Mouse (Mus musculus): ENCODE data around the gene Sema4a. TPM values are rescaled to one million over a fixed set of nuclear protein-coding genes. Genes with fewer than 3 reads are reported as not detected.
"Not testable (repeated sequence)": the region's sequence is repeated elsewhere in the genome, so short reads cannot be mapped to it uniquely, and the experiment has no call there.

Gene Sema4a
- polyA plus RNA-seq, 1 experiment from 2014 or later: 17.1 TPM

DNA sequence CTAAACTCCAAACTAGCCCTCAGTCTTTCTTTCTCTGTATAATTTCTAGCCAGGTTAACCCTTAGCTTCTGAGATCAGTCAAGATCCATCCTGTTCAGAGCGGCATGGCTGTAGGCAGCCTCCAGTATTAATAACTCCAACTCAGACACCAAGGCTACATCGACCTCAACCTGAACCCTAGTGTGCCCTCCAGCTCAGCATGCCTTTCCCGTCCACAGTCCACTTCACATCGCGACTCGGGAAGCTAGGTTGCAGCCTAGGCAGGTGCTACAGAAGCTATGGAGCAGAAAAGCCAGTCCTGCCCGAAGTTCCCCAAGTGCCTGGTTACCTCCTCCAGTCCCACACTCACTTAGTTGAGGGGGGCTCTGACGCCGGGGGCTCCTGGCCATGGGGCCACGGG is 23.5 kb downstream of the Sema4a start:
- Histone ChIP-seq H3K4me1 (peaks cover 22% of the 10 kb centered on the region), H3K4me3 (no peak overlapping the region), H3K36me3 (peaks cover 25% of the 10 kb centered on the region), H3K27me3 (peaks cover 9% of the 10 kb centered on the region), H3K9ac (no peak overlapping the region), H3K9me3 (replicated peaks) (no peaks in the 10 kb centered on the region), H3K27ac (no peak overlapping the region), H3K4me2 (replicated peaks) (peak overlapping the region; percentile 44)
- 78% methylated on average over 10 of the region's 10 CpGs for WGBS
- ATAC-seq (ENCODE audit: low FRiP score): no peak

DNA sequence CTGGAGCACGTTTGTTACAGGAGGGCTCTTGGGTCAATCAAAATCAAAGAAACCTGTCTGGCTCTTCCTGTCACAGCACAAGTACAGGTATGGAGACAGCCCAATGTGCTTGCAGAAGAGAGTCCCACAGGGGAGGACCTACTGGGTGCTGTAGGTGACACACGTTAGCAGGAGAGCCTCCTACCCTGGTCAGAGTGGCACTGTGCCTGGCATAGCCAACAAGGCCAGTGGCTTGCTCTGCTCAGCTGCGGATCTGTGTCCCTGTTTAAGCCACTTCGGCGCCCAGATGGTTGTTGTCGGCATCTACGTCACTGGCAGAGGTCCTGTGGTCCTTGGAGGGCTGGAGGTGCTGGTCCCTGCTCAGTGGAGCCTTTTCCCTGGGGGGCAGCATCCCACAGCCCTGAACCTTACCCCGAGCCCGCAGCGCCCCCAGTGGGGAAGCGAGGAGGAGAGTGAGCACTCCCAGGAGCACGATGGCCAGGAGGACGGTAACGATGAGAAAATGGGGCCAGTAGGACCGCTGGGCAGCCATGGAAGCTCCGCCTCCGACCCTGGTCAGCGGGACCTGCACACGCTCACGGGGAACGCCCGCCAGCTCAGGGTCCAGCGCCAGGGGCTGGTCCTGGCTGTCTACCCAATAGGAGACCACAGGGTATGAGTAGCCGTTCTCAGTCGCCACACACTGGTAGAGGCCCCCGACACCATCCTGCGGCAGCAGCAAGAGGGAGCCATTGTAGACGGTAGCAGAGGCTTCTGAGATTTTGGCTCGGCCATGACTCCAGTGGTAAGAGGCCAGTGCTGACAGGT is 24.4 kb downstream of the Sema4a start:
- 9% methylated on average over 29 of the region's 29 CpGs for WGBS
- peak overlapping the region; percentile 44 for H3K4me2 ChIP-seq (replicated peaks)
- no peak overlapping the region for H3K27ac ChIP-seq
- 0 out of 2 replicates have a peak overlapping the region, but pooled peaks have one; percentile 15 for H3K9ac ChIP-seq
- 0 out of 2 replicates have a peak, but pooled peaks cover 8% of the 10 kb centered on the region for H3K27me3 ChIP-seq
- H3K36me3 ChIP-seq: peaks cover 22% of the 10 kb centered on the region
- ATAC-seq (ENCODE audit: low FRiP score): peak; percentile 69
- no peaks in the 10 kb centered on the region for H3K9me3 ChIP-seq (replicated peaks)
- H3K4me1 ChIP-seq: peaks cover 22% of the 10 kb centered on the region
- H3K4me3 ChIP-seq: peak overlapping the region; percentile 14

DNA sequence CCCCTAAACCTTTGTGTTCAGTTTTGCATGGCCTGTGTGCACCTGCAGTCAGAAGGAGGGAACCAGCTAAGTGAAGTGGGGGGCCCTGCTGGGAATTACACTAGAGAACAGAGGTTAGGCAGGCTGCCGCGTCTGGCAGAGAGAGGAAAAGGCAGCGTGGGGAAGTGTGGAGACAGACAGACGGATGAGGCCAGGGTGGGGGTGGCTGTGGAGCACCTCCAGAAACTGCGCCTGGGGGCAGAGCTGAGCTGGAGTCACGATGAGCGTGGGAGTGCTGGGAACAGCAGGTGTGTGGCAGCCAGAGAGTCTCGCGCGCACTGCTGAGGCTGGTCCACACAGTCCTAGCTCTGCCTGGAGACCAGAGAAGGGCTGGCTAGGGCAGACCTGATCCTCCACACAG is 25.5 kb downstream of the Sema4a start:
- Histone ChIP-seq H3K4me3 (no peak overlapping the region), H3K4me1 (peaks cover 15% of the 10 kb centered on the region), H3K9ac (no peak overlapping the region), H3K9me3 (replicated peaks) (no peaks in the 10 kb centered on the region), H3K36me3 (peaks cover 22% of the 10 kb centered on the region), H3K4me2 (replicated peaks) (no peak overlapping the region), H3K27me3 (0 out of 2 replicates have a peak, but pooled peaks cover 4% of the 10 kb centered on the region), H3K27ac (no peak overlapping the region)
- WGBS: 60% methylated on average over 10 of the region's 10 CpGs
- no peak for ATAC-seq (ENCODE audit: low FRiP score)

DNA sequence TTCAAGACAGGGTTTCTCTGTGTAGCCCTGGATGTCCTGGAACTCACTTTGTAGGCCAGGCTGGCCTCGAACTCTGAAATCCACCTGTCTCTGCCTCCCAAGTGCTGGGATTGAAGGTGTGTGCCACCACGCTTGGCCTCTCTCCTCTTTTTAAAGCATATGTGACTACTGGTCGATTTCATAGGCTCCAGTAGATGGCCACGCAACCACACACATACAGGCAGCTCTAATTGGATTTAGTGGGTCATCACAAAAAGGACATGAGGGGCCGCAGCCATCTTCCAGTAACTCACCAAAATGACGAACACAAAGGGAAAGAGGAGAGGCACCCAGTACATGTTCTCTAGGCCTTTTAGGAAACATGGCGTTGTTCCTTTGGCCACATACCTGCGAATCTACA is 32.3 kb downstream of the Sema4a start:
- not testable (repeated sequence) for H3K4me2 ChIP-seq (replicated peaks); H3K27me3 ChIP-seq

DNA sequence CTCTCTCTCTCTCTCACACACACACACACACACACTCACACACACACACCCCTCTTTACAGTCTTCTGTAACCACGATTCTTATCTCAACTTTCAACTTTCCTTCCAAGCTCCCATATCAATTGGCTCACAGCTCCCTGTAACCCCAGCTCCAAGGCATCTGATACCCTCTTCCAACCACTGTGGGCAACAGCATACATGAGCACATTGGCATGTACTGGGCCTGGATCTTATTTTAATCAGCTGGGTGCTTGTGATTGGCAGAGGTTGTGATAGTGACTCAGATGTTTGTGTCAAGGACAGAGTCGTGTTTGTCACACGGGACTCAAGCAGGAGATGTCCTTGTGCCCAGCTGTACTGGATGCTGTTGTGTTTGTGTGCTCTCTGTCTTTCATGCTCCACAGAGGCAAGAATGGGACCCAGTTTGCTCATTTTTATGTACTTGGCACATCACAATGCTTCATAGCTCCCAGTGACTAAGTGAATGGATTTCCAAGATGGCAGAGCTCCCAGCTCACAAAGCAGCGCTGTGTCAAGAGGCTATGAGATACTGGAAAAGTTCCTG is 33.6 kb downstream of the Sema4a start:
- H3K27ac ChIP-seq: no peak overlapping the region
- H3K9me3 ChIP-seq (replicated peaks): no peaks in the 10 kb centered on the region
- H3K36me3 ChIP-seq: no peaks in the 10 kb centered on the region
- no peak for ATAC-seq (ENCODE audit: low FRiP score)
- H3K27me3 ChIP-seq: no peaks in the 10 kb centered on the region
- no peak overlapping the region for H3K9ac ChIP-seq
- no peak overlapping the region for H3K4me2 ChIP-seq (replicated peaks)
- 84% methylated on average over 4 of the region's 4 CpGs for WGBS
- H3K4me1 ChIP-seq: peaks cover 18% of the 10 kb centered on the region
- H3K4me3 ChIP-seq: no peak overlapping the region

More for the DNA sequence above, 32.3 kb downstream of the Sema4a start:
- ATAC-seq (ENCODE audit: low FRiP score); H3K9me3 ChIP-seq (replicated peaks); H3K4me1 ChIP-seq; H3K9ac ChIP-seq; H3K27ac ChIP-seq; H3K4me3 ChIP-seq; H3K36me3 ChIP-seq: not testable (repeated sequence)
- 74% methylated on average over 8 of the region's 8 CpGs for WGBS

DNA sequence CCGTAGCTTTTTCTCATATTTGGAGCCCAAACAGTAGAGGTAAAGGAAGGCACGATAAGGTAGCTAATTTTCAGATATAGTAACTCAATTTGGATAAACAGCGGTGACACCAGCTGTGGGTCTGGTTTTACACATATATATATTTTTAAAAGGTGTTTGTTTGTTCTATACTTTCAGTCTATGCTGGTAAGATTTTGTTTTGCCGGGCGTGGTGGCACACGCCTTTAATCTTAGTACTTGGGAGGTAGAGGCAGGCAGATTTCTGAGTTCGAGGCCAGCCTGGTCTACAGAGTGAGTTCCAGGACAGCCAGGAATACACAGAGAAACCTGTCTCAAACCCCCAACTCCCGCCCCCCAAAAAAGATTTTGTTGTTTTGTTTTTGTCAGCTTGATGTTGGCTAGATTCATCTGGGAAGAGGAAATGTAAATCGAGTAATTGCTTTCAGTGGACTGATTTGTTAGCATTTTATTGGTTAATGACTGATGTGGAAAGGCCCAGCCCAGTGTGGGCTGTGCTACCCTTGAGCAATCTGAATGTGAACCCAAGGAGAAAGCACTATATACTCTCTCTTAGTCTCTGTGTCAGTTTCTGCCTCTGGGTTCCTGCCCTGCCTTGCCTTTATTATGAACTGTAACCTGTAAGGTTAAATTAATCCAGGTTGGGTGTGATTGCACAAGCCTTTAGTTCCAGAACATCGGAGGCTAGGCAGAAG is 35.1 kb downstream of the Sema4a start:
- Histone ChIP-seq H3K9me3 (replicated peaks) (no peaks in the 10 kb centered on the region), H3K4me1 (peaks cover 28% of the 10 kb centered on the region), H3K9ac (no peak overlapping the region), H3K27me3 (no peaks in the 10 kb centered on the region), H3K4me3 (no peak overlapping the region), H3K4me2 (replicated peaks) (no peak overlapping the region), H3K36me3 (peaks cover 6% of the 10 kb centered on the region), H3K27ac (no peak overlapping the region)
- WGBS: 89% methylated on average over 10 of the region's 10 CpGs
- ATAC-seq (ENCODE audit: low FRiP score): no peak

DNA sequence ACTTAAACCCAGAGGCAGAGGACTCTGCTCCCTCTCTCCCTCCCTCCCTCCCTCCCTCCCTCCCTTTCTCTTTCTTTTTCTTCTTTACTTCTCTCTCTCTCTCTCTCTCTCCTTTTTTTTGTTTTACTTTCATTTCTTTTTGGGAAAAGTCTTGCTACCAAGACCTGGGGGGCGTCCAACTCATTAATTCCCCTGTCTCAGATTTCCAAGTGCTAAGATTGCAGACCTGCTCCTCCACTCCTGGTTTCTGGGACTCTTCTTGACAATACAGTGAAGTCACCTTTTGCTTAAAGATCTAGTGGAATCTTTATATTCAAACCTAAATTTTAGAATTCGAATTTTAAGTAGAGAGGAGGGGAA is 35.7 kb downstream of the Sema4a start:
- H3K9me3 ChIP-seq (replicated peaks): no peaks in the 10 kb centered on the region
- H3K27me3 ChIP-seq: no peaks in the 10 kb centered on the region
- no peak for ATAC-seq (ENCODE audit: low FRiP score)
- H3K4me1 ChIP-seq: peaks cover 28% of the 10 kb centered on the region
- H3K27ac ChIP-seq: no peak overlapping the region
- H3K36me3 ChIP-seq: peaks cover 11% of the 10 kb centered on the region
- H3K4me2 ChIP-seq (replicated peaks): peak overlapping the region; percentile 93
- 10% methylated on average over 2 of the region's 2 CpGs for WGBS
- no peak overlapping the region for H3K9ac ChIP-seq
- peak overlapping the region; percentile 81; the same call in 1 of the 2 replicates for H3K4me3 ChIP-seq

DNA sequence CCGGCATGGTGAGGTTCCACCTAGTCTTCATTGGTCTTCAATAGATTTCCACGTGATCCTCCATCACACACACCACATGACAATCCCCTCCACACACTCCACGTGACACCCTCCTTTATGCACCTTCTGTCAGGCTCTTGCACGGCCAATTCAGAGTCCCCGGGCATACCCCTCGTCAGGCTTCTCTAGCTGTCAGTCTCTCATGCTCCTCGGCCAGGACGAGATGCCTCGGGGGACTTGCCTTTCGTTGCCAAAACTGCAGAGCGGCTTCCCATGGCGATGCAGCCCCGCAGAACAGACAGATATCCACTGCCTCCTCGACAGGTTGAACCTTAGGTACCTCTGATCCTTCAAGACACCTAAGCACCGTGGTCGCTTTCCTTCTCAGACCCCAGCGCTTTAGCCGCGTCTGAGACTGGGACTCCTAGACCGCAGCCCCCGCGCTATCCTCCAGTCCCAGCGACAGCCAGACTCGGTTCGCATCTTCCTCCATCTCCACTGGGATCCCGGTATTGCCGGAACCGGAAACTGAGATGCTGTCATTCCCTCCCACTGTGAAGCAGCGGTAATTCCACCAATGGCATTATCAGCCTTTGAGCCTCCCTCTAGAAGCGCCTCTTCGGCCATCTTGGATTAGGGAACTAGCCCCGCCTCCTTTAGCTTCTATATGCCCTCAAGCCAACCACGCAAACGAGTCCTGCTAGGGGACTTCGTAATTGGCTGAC is 36.2 kb downstream of the Sema4a start, which contains the start of gene Slc25a44:
Slc25a44 (minus strand) TSS at position 535 of the 725 bp plus-strand sequence.
- peak within 1 kb of the TSS; percentile 93 for H3K4me2 ChIP-seq (replicated peaks)
- H3K27me3 ChIP-seq: no peaks in the 10 kb centered on the region
- H3K4me3 ChIP-seq: peak within 1 kb of the TSS; percentile 81
- peak within 1 kb of the TSS; percentile 84 for H3K9ac ChIP-seq
- under 1% methylated on average over 35 of the region's 35 CpGs for WGBS
- peak; percentile 98 for ATAC-seq (ENCODE audit: low FRiP score)
- H3K27ac ChIP-seq: peak within 1 kb of the TSS; percentile 77
- peaks cover 17% of the 10 kb centered on the region for H3K36me3 ChIP-seq
- no peaks in the 10 kb centered on the region for H3K9me3 ChIP-seq (replicated peaks)
- H3K4me1 ChIP-seq: peaks cover 28% of the 10 kb centered on the region

DNA sequence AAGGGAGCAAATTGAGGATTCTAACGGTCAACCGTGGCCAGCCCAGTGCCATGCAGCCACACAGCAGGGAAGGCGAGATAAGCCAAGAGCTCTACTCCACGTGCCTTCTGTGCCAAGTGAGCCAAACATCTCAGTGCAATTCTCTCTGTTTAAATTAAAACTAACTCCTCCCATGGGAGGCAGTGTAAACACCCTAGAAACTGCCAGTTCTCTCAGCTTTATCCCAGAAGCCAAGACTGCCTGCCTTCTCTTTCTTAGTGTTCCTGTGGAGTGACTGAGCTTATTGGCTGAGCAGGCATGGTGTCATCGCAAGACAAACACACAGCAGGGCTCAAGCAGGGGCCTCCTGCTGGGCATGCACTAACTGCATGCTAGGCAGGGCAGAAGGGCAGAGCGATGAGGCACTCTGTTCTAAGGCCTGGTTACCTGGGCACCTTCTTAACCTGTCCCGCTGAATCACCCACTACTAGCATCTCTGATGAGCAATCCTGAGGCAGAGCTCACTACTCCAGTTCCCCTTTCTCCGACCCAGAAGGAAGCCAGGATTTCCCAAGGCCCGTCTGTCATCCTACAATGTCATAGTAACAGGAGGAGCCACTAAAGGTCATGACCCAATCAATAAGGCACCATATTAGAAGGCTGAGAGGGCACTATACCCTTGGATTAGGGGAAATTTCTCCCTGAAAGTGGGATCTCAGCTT is 38.8 kb downstream of the Sema4a start:
- Histone ChIP-seq H3K27me3 (no peaks in the 10 kb centered on the region), H3K36me3 (peaks cover 43% of the 10 kb centered on the region), H3K4me2 (replicated peaks) (no peak overlapping the region), H3K27ac (no peak overlapping the region), H3K9ac (peak overlapping the region; percentile 13; the same call in 1 of the 2 replicates), H3K9me3 (replicated peaks) (no peaks in the 10 kb centered on the region), H3K4me3 (no peak overlapping the region), H3K4me1 (peaks cover 28% of the 10 kb centered on the region)
- no peak for ATAC-seq (ENCODE audit: low FRiP score)
- 26% methylated on average over 9 of the region's 9 CpGs for WGBS

DNA sequence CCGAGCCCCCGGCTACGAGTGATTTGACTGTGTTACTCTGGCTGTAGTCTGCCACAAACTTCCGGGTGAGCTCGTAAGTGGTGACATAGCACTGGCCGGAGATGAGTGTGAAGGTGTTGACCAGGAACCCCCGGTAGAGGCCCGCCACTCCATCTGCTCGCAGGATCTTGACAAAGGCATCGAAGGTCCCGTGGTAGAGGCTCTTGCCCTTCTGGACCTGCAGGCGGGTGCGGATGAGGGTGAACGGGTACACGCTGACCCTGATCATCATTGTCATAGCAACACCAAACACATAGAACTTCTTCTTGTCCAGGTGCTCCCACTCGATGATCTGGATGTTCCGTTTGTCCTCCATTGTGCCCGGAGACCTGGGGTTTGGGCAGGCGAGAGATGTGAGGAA is 40.2 kb downstream of the Sema4a start:
- H3K4me1 ChIP-seq: peaks cover 28% of the 10 kb centered on the region
- 96% methylated on average over 19 of the region's 19 CpGs for WGBS
- H3K27me3 ChIP-seq: no peaks in the 10 kb centered on the region
- no peak overlapping the region for H3K9ac ChIP-seq
- H3K27ac ChIP-seq: no peak overlapping the region
- peaks cover 52% of the 10 kb centered on the region for H3K36me3 ChIP-seq
- no peak overlapping the region for H3K4me2 ChIP-seq (replicated peaks)
- H3K9me3 ChIP-seq (replicated peaks): no peaks in the 10 kb centered on the region
- ATAC-seq (ENCODE audit: low FRiP score): no peak
- no peak overlapping the region for H3K4me3 ChIP-seq

DNA sequence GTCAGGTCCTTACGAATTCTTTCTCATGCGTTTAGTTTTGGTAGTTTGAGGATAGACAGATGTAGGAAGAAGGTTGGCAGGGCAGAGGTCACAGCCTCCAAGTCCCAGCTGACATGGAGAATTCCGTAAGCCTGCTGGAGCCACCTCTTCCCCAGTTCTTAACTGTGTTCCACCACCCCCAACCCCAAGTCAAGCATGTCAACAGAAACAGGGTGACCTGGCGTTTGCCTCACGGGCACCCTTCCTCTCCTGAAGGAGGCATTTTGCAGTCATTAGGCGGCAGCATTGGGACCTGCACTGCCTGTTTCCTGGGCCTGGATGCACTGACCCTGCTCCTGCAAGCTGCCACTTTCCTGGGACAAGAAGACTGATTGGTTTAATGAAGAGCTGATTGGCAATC is 43.0 kb downstream of the Sema4a start:
- Histone ChIP-seq H3K4me3 (no peak overlapping the region), H3K4me2 (replicated peaks) (no peak overlapping the region), H3K36me3 (peaks cover 66% of the 10 kb centered on the region), H3K27ac (no peak overlapping the region), H3K4me1 (peaks cover 14% of the 10 kb centered on the region), H3K9ac (no peak overlapping the region), H3K27me3 (no peaks in the 10 kb centered on the region), H3K9me3 (replicated peaks) (no peaks in the 10 kb centered on the region)
- WGBS: 87% methylated on average over 6 of the region's 6 CpGs
- no peak for ATAC-seq (ENCODE audit: low FRiP score)

Data from hindbrain, embryonic 12.5 days (tissue).